Mouse (Mus musculus): Measurements from ENCODE around the gene Obox3.
"Not testable (repeated sequence)": the region's sequence is repeated elsewhere in the genome, so short reads cannot be mapped to it uniquely, and the experiment has no call there.

Obox3 gene

GRCm38 (mm10) chr7:15639802-15640201, at the start of gene Obox3:
TSS of gene Obox3 (minus strand) at chr7:15639902.
- DNase-seq (ENCODE audit: low read depth, low spot score) = not testable (repeated sequence)

GRCm38 (mm10) chr7:15509411-15509810, 130.3 kb downstream of the Obox3 start:
- DNase-seq (ENCODE audit: low read depth, low spot score) = not testable (repeated sequence)

Data from embryo, embryonic 11.5 days (tissue).